Mouse (Mus musculus): ENCODE measurements around the gene Prorsd1. TPM values are rescaled to one million over a fixed set of nuclear protein-coding genes. Genes with fewer than 3 reads are reported as not detected.

The Prorsd1 gene
- polyA plus RNA-seq, 1 experiment from 2014 or later = 9.8 TPM

DNA sequence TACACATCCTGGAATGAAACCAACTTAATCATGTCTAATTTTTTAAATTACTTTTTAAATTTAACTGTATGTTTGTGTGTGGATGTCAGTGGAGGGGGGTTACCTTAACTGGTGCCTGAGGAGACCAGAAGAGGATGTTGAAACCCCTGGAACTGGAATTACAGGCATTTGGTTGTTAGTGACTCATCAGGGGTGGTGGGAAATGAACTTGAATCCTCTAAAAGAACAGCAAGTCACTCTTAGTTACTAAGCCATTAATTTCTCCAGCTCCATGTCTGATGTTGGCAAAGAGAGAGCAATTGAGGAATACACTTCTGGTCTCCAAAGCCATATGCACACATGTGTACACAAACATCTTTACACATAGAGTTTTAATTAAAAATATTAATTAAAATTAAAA, 40.2 kb downstream of the Prorsd1 start:
- ATAC-seq (ENCODE audit: low FRiP score, low read depth) = no peak
- no peaks in the 10 kb centered on the region for H3K9me3 ChIP-seq
- no peaks in the 10 kb centered on the region for H3K27me3 ChIP-seq
- no peak overlapping the region for H3K9ac ChIP-seq
- no peak overlapping the region for H3K4me3 ChIP-seq
- H3K4me2 ChIP-seq = no peak overlapping the region
- peaks cover 33% of the 10 kb centered on the region for H3K36me3 ChIP-seq
- no peaks in the 10 kb centered on the region for H3K4me1 ChIP-seq (replicated peaks)
- no peak overlapping the region for H3K27ac ChIP-seq (replicated peaks)

Other genes with a start within 250 kb of the Prorsd1 start
- gene Ccdc88a, start 141.4 kb downstream of the Prorsd1 start, polyA plus RNA-seq (2015; fragmentation: Nextera tagmentation; extraction: Ambion mirVana) = 84.5 and 87.8 TPM in 2 replicates
- 41.8 and 44.8 TPM in 2 replicates for gene Mtif2, start 11.4 kb upstream of the Prorsd1 start, polyA plus RNA-seq (2015; fragmentation: Nextera tagmentation; extraction: Ambion mirVana)
- gene Clhc1, start 32.9 kb upstream of the Prorsd1 start, polyA plus RNA-seq (2015; fragmentation: Nextera tagmentation; extraction: Ambion mirVana) = 0.08 and 0.29 TPM in 2 replicates
- 526 and 577 TPM in 2 replicates for gene Rps27a, start 33.1 kb upstream of the Prorsd1 start, polyA plus RNA-seq (2015; fragmentation: Nextera tagmentation; extraction: Ambion mirVana)
- 136 TPM in 2 replicates for gene Rtn4, start 177.9 kb upstream of the Prorsd1 start, polyA plus RNA-seq (2015; fragmentation: Nextera tagmentation; extraction: Ambion mirVana)